Mouse (Mus musculus) urinary bladder, adult 2 months (tissue): ENCODE data around the gene Eef1akmt2. TPM values are rescaled to one million over a fixed set of nuclear protein-coding genes. Genes with fewer than 3 reads are reported as not detected.

Experiments used
- DNase-seq: peaks from one replicate; pipeline ENCODE4 v3.0.0; 2022; ENCODE audit warnings: low spot score
- polyA plus RNA-seq: library from polyadenylated mRNA; depleted of rRNA; stranded (reverse); fragments of >200 nt; gene quantifications from 2 replicates; pipeline ENCODE4 v1.2.3, GENCODE M21; 2012

Eef1akmt2 gene
- polyA plus RNA-seq, 1 experiment: 34.9 TPM

DNA sequence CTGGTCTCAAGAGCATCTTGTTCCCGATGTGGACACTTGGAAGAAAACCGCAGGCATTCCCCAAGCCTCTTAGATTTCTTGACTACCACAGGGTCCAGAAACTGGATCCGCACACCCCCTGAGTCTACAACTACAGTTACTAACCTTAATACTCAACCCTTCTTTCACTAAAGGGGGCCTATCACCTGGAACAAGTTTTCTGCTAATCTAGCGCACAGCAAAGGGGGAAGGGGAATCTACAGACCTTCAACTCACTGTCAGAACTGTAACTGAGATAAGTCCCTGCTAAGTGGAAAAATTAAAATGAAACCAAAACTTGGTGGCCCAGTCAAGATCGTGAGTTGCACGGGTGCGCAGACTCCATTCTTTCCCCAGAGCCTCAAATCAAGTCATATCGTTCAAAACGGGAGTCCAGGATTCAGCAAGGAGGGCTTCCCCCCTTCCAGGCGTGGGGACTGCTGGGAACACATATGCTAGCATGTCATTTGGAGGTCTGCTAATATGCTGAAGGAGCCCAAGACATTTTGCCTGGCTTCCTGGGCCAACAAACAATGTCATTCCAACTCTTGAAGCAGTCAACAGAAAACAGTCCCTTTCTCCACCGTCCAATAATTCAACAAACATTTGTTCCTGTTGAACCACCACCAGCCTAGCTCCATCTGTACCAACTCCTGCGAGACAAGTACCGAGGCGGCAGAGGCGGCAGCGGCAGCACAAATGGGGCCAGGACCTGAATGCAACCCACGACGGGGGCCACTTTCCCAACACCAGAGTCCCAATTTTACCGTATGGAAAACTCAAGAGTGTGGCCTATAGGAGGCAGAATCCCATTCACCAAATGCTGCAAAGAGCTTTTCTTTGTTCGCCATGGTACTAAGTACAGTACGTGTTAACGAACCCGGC lies 40.5 kb downstream of the Eef1akmt2 start:
- no peak for DNase-seq

DNA sequence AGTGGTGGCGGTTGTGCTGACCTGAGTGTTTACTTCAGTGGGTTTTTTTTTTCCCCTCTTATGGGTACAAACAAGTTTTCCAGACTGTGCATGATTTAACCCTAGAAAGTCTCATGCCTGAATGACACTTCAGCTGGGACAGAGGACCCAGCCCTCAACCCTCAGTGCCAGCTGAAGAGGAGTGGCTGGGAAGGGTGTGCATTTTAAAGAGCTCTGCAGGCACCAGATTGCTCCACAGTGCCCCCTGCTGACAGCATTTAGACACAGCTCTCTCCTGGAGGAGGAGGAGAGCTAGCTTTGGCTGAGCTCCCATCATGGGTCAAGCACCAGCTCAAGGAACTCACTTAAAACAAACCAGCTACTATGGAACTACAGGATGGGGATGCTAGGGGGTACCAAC lies 41.6 kb downstream of the Eef1akmt2 start:
- DNase-seq: peak; percentile 85

DNA sequence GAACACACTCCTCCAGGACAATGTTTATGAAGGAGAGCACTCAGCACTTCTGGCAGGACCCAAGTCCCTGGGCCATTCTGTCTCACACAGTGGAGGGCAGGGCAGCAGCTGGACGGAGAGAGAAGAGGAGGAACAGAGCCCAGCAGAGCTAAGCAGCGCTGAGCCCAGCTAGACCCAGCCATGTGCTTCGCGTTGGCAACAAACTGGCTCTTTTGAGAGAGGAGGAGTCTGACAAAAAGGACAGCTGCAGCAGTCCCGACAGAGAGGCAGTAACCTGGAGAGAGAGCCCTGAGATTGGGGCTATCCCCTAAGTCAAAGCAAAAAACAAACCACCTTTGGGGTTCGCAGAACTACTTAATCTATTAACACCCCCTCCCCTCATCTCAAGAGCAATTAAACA lies 42.1 kb downstream of the Eef1akmt2 start:
- DNase-seq: no peak

DNA sequence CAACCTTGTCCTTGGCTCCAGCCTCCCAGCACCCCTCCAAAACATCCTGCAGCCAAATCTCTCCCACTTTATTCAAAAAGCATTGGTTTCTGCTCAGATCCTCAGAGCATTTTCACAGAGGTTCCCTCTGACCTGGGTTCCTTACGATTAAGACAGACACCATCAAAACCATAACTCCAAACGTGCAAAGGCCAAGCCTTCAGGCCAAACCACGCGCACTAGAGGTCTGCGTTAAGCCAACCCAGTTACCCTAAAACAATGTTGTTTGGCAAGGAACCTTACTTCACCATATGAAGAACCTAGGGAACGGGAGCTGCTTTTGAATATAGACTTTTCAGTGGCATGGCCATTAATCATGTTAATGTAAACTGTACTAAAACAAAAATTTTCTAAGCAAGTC lies 42.8 kb downstream of the Eef1akmt2 start:
- DNase-seq: no peak

DNA sequence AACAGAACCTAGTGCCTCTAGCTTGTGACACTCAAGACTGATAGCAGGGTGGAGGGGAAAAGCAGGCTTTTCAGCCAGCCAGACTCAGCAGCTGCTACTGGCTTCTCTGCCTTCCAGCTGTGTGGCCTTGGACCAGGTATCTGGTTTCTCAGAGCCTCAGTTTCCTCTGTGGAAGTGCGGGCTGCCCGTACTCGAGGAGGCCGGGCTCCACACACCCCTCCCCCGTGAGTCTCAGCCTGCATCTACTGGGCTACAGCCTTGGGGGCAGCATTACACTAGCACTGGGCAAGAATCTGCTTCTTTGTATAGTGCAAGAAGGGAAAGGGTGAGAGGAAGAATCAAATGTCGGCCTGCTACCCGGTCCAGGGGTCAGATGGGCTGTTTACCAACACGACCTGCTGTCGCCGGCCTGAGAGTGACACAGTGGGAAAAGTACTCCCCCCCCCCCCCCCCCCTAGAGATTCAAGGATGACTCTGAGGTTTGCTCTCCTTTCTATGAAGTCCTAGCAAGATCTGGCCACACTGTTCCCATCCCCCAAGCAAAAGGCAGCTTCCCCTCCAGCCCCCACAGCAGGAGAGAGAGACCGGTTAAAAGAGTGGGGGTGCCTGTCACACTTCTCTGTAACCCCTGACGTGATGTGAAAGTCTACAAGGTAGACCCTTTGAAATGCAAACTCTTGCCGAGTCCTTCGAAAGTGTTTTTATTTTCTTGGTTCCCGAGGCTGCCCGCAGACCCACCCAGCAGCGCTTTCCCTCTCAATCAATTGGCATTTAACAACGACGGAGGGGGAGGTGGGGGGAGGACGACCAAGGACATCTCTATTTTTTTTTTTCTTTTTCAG lies 43.4 kb downstream of the Eef1akmt2 start:
- no peak for DNase-seq

DNA sequence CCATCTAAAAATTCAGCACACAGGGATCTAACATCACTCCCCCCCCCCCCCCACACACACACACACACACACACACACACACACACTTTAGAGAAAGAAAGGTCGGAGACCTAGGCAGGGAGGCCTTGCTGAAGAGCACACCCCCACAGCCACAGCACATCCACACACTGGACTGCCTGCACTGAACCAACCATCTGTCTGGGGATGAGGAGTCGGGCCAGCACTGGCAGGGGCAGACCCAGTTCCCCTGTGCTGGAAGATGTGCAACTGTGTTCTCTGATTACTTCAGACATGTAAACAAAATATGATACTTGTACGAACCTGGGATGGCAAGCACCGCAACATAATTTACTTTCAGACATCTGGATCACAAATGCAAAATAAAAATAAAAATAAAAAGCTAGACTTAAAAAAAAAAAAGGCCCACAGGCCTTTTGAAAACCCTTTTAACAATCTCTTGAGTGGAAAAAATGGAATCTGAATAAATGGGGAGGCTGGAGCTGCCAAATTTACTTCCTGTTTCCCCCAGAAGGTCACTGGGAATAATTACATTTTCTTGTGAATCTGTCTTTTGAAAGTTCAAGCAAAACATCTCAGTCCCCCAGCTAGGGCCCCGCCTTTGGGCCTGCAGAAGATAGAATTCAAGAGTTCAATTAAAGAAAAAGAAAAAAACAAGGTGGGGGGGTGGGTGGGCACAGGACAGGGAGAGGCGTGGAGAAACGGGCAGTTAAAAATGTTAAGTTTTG lies 44.2 kb downstream of the Eef1akmt2 start:
- no peak for DNase-seq

DNA sequence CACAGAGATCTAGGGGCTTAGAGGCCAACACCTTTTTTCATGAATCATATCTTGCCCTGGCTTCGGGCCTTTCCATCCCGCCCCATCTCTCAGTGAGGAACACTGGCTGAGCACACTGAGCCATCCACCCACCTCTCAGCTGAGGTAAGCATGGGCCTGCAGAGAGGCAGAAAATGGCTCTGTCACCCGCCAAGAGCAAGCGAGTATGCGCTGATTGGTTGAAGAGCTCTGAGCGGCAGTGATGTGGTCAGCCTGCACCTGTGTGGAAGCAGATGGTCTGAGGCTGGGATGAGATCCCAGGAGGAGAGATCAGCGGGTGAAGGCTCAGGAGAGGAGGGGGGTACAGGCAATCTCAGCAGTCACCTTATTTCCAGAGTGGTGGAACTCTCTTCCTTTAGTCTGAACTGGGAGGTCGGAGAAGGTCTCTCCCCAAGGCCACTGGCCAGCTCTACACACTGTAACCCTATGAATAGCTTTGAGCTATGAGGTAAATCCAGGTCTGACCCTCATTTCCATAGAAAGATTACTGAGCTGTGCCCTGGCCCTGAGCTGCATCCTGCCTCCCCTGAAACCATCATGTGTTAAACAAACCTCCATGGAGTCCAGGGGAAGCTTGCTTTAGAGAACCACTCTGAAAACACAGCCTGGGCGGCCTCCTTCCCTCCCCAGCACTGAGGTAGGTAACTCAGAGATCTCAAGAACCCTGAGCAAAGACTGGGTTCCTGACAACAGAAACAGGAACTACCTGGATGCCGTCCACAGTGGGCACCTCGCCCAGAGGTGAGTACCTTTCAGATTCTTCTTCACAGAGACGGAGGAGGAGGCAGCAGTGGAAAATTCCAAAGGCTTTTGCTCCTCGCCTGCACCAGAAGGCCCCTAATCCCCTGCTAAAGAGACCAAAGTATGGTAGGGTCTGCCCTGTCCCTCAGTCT lies 45.3 kb downstream of the Eef1akmt2 start:
- DNase-seq: no peak

DNA sequence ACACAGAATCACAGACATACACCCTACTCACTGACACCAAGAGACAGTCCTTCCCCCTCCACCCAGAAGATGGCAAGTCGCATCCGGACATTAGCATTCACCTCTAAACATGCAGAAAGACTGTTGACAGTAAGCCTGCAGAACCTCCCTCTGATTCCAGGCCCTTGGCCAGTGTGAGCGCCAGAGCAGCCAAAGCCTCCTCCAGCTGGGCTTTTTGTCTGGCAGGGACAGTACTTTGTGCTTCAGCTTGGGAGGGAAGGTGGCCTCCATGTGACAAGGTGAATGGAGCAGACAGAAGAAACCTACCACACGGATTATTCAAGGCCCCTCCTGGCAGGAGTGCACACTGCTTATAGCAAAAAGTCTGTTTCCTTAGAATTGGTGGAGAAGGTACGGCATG lies 46.2 kb downstream of the Eef1akmt2 start:
- no peak for DNase-seq

DNA sequence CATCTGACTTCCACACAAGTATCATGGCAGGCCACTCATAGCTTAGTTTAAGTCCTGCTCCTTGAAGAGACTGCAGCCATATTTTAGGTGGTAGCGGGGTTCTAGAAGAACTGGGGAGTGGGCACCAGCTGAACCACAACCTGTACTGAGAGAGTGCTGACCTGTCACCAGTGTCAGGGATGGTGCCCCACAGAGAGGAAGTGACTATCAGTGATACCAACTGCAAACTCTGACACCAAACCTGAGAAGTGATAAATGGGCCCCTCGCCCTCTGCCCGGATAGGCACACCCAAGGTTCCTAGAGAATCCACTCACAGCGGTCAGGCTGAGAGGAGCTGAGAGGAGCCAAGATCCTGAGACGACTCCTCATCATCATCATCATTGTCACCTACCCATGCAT lies 47.5 kb downstream of the Eef1akmt2 start:
- no peak for DNase-seq

DNA sequence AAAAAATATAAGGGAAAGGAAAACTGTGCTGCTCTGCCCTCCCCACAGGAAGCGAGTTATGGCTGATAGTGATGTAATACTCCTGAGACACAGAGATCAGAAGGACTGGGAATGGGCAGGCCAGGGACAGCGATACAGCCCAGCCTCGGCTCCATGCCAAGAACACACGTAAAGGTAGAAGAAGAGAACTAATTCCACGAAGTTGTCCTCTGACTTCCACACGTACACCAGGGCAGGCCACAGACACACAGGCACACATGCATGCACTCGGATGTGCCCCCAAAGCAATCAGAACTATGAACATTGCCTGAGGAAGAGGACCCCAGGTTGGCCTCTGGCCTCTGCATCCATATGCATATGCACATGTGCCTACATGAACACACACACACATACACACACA lies 48.0 kb downstream of the Eef1akmt2 start:
- DNase-seq: no peak

DNA sequence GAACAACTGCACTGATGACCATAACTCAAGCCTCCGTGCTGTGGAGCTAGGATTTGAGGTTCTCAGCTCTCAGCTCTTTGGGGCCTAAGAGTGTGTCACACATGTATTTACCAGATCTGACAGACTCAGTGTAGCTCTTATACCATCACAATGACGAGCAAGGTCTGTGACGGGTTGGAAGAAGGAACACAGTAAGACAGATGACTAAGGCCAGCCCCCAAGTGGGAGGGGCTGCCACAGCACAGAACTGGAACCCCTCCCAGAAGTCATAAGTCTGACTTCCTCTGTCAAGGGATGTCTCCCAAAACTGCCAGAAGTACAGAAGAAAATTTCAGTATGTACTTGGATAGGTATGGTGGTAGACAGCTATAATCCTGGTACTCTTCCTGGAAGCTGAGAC lies 48.5 kb downstream of the Eef1akmt2 start:
- no peak for DNase-seq

DNA sequence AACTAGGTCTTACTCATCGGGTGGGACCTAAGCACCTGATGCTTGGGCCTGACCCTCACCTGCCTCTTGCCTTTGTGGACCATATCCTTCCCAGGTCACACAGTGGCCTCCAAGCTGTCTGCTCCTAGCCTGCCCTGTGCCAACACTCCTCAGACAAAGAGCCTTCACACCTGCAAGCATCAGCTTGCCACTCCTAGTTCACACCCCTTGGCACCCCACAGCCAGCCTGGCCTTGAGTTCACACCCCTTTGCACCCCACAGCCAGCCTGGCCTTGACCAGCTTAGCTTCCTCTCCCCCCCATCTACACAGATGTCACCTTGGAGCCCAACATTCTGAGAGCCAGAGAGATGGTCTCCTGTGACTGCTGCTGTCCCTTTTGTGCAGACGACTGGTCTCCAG lies 49.1 kb downstream of the Eef1akmt2 start:
- no peak for DNase-seq

DNA sequence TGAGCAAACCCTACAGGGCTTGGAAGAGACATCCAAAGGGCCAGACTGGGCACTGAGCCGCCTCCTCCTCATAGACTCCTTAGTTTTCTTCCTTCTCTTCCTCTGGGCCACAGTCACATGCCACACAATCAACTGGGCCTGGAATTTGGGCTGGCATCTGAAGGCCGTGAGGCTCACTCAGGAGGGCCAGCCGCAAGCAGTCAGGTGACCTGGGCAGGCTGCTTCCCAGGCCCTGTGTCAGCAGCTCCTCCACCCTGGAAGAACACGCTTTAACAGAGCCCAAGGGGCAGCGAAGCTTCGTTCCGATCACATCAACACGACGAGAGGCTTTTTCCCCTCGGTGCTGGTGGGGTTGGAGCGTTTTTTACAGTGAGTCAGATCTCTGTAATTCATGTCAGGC lies 49.8 kb downstream of the Eef1akmt2 start:
- no peak for DNase-seq

DNA sequence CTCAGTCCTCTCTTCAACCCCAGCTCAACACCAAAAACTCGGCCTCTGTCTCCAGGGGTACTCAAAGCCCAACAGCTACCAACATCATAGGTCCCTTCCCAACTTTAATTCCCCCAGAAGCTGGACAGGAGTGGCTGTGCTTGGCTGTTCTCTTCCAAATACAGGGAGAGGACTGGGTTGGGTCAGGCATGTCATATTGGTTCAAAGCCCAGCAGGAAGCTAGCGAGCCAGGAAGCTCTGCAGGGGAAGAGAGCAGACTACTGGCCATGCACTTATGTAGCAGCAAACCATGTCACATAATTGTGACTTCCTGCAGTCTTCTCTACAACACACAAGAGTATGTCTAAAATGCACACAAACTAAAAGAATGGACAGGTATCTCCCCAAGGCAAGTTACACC lies 50.4 kb downstream of the Eef1akmt2 start:
- DNase-seq: no peak

DNA sequence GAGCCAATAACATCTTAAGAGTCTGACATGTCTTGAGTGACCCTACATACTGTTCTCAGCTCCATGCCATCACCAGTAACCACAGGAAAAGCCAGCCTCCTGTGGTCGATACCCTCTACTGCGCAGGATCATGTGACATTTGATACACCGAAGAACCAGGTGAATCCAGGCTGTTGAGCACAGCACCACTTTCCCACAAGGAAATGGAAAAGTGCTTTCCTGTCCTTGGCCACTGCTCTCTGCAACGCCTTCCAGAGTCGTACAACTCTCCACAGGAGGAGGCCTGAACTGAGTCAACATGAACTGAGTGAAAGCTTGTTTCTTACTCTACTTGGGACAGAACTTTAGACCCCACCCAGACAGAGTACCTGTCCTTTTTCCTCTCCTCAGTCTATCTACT lies 51.0 kb downstream of the Eef1akmt2 start:
- no peak for DNase-seq

DNA sequence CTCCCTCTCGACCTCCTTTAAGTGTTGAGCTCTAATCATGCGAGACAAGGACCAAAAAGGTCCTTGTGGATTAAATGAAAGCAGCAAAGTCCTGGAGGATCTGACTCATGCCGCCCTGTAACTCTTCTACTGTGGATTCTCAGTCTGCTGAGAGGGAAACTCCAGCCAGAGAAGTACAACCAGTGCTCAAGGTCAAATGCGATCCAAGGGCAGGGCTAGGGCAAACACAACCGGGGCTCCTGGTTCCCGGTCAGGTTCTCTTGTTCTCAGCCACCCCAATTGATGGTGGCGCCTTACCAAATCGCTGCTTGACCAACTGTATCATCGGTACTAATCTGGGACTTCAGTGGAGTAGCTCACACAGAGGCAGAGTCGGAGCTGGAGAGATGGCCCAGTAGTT lies 51.6 kb downstream of the Eef1akmt2 start:
- no peak for DNase-seq

DNA sequence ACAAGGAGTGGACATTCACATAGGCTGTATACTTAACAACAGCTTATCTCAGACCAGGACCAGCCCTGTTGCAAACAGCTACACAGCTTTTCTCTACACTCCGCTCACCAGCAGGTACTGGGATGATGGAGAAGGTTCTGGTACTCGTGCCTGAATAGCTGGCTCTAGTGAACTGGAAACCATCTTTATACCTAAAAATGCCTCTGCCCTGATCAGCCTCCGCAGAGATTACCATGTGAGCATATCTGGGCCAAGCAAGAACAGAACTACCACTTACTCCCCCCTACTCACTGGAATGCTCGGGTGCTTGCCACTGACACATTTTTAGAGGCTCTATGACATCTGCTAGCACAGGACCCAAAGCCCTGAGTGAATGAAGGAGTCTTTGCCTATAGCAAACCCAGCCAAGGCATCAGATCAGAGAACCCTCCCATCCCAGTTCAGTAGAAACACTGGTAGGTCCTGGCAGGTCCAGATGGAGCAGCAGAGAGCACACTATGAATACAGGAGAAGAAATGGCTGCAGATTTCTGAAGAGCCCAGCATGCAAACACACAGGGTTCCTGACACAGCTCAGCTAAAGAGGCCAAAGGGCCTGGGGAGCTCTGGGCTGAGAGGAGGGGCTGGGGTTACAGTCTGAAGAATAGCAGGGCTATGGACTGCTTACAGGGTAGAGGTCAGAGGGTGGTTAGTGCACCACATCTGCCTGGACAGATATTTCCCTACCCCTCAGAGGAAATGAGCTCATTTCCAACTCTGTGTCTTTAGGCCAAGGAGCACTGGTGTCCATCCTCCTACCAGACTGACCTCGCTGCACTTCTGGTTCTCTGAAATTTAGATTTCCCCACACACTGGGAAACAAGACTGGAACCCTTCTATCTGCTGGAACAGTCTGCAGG lies 53.1 kb downstream of the Eef1akmt2 start:
- DNase-seq: no peak

DNA sequence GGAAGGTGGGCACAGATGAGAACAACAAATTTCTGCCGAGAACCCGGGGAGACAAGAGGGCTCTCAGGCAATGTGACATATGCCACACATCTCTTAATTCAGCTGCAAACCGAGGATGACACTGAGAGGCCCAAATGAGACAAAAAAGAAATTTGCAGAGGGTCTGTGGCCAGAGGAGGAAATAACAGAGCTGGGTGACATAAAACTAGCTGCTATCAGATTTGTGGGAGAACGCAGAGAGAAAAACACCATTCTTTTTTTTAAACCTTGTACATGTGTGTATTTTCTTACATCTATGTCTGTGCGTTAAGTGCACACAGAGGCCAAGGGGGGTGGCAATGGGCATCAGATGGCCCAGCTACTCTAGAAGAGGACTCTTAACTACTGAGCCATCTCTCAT lies 57.3 kb downstream of the Eef1akmt2 start:
- DNase-seq: no peak

DNA sequence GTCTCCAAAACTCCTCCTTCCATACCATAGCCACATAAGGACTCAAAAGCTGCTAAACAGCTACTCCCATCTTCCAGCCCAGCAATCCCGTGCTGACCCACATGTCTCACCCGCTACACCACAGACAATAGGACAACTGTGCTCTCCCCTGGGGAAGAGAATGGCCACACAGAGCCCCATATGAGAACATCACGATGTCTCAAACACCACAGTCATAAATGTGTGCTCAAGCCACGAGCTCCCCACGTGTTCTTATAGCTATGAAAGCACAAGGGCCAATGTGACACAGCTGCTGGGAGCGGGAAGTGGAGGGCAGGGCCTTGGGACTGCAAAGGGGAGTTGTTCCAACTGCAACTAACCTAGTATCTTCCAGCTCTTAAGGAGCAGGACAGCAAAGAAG lies 59.0 kb downstream of the Eef1akmt2 start:
- no peak for DNase-seq
